Mouse (Mus musculus): Measurements from ENCODE around the gene Ifitm1. TPM values are rescaled to one million over a fixed set of nuclear protein-coding genes. Genes with fewer than 3 reads are reported as not detected.

Ifitm1 gene
- 73.9 and 89.5 TPM in 2 replicates for polyA plus RNA-seq (2012; rRNA removed)

DNA sequence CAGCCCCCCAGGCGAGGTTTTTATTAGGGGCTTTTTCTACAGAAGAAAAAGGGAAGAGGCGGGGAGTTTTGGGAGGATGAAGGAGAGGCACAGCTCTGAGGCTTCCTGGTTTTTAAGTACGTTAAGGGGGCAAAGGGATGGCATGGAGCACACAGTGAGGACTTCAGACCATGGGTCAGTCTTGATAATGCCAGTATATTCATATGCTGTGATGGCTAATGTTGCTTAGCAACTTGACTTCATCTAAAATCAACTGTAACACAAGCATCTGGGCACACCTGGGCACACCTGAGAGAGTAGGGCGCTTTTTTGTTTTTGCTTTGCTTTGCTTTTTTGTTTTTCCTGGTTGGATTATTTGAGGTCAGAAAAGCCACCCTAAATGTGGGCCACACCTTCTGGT, at the start of gene Ifitm1:
Gene Ifitm1, plus strand, starts transcription at position 301 of the 400 bp plus-strand sequence.
- DNase-seq (ENCODE audit: low read depth): no peak

GRCm38 (mm10) chr7:140919911-140920310, 47.1 kb upstream of the Ifitm1 start:
- DNase-seq (ENCODE audit: low read depth): no peak

GRCm38 (mm10) chr7:140920418-140921029, 46.5 kb upstream of the Ifitm1 start, which contains the start of gene Nlrp6:
Gene Nlrp6, plus strand, starts transcription at chr7:140920902.
- DNase-seq (ENCODE audit: low read depth): no peak

GRCm38 (mm10) chr7:140921225-140921975, 45.6 kb upstream of the Ifitm1 start:
- no peak for DNase-seq (ENCODE audit: low read depth)

DNA sequence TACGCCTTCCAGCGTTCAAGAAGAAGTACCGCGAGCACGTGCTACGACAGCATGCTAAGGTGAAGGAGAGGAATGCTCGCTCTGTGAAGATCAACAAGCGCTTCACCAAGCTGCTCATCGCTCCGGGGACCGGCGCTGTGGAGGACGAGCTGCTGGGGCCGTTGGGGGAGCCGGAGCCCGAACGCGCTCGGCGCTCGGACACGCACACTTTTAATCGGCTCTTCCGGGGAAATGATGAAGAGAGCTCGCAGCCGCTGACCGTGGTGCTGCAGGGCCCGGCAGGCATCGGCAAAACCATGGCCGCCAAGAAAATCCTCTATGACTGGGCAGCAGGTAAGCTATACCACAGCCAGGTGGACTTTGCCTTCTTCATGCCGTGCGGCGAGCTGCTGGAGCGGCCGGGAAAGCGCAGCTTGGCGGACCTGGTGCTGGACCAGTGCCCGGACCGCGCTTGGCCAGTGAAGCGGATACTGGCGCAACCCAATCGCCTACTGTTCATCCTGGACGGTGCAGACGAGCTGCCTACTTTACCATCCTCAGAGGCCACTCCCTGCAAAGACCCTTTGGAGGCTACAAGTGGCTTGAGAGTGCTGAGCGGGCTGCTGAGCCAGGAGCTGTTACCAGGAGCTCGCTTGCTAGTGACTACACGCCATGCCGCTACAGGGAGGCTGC, 44.5 kb upstream of the Ifitm1 start:
- DNase-seq (ENCODE audit: low read depth): no peak

DNA sequence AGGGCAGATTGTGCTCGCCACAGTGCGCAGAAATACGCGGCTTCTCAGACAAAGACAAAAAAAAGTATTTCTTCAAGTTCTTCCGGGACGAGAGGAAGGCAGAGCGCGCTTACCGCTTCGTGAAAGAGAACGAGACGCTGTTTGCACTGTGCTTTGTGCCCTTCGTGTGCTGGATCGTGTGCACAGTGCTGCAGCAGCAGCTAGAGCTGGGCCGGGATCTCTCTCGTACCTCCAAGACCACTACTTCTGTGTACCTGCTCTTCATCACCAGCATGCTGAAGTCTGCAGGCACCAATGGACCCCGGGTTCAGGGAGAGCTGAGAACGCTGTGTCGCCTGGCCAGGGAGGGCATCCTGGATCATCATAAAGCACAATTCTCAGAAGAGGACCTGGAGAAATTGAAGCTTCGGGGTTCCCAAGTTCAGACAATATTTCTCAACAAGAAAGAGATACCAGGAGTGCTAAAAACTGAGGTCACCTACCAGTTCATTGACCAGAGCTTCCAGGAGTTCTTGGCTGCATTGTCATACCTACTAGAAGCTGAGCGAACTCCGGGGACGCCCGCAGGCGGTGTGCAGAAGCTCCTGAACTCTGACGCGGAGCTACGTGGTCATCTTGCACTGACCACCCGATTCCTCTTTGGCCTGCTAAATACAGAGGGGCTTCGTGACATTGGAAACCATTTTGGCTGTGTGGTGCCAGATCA, 43.8 kb upstream of the Ifitm1 start:
- DNase-seq (ENCODE audit: low read depth): no peak

GRCm38 (mm10) chr7:140927181-140927580, 39.8 kb upstream of the Ifitm1 start:
- DNase-seq (ENCODE audit: low read depth): no peak

DNA sequence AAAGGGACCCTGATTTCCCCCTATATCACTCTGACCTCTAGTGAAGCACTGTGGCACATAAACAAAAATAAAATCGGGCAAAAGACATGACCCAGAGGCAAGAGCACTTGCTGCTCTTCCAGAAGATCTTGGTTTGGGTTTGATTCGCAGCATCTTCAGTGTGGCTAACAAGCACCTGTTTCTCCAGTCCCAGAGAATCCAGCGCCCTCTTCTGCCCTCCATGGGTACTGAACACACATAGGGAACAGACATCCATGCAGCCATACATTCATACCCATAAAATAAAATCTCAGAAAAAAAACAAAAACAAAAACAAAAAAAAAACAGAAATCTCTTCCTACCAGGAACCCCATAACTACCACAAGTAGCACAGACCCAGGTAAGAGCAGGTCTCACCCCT, 28.6 kb upstream of the Ifitm1 start:
- DNase-seq (ENCODE audit: low read depth): no peak

DNA sequence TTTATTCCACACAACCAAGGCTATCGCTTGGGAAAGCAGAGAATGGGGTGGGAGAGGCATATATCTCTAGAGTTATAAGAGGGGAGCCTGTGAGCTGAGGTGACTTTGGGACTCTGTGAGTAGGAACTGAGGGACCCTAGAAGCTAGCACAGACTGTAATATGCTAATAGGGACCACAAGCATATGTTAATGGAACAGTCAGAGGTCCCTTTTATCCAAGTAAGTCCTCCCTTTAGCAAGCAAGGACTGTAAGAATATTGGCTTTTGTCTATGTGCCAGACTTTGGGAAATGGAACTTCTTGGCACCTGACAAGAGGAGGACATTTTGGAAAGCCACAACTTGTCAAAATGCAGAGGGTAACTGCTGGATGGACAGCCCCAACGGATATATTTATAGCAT, 28.1 kb upstream of the Ifitm1 start:
- no peak for DNase-seq (ENCODE audit: low read depth)

- no peak for DNase-seq (ENCODE audit: low read depth)
These were observed 27.3 kb upstream of the Ifitm1 start for GRCm38 (mm10) chr7:140939669-140940171.

GRCm38 (mm10) chr7:140941222-140942051, 25.6 kb upstream of the Ifitm1 start, which contains the start of gene Pgghg:
Gene Pgghg, plus strand, starts transcription at chr7:140941391.
- peak; percentile 59 for DNase-seq (ENCODE audit: low read depth)

GRCm38 (mm10) chr7:140942341-140942740, 24.7 kb upstream of the Ifitm1 start:
- DNase-seq (ENCODE audit: low read depth): no peak

GRCm38 (mm10) chr7:140942811-140943210, 24.2 kb upstream of the Ifitm1 start:
- DNase-seq (ENCODE audit: low read depth): no peak

DNA sequence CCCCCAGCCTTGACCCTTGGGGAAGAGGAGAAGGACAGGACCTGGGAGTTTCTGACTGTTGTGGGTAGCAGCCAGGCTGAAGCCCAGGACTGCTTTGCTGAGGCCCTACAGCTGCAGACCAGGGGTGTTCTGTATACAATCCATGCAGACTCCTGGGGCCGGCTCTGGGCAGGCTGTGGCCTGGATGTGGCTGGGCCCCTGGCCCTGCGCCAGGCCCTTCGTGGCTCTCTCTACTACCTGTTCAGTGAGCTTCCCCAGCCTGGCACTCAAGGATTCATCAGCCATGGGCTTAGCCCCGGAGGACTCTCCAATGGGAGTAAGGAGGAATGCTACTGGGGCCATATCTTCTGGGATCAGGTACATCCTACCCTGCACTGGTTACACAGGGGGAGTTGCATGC, 23.7 kb upstream of the Ifitm1 start:
- no peak for DNase-seq (ENCODE audit: low read depth)

- no peak for DNase-seq (ENCODE audit: low read depth)
These were observed 22.8 kb upstream of the Ifitm1 start for GRCm38 (mm10) chr7:140944236-140944635.

DNA sequence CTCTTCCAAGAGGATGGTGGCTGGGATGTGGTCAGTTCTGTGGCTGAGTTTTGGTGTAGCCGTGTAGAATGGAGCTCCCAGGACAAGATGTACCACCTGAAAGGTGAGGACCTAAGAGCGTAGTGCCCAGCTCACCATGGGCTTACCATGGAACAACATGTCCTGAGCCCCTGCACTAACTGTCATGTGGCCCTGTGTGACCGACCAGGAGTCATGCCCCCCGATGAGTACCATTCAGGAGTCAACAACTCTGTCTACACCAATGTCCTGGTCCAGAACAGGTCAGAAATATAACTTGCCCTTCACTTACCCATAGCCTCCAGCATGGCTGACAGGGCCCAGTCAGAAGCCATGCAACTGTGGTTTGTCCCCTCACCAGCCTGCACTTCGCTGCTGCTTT, 21.8 kb upstream of the Ifitm1 start:
- no peak for DNase-seq (ENCODE audit: low read depth)

GRCm38 (mm10) chr7:140946311-140946710, 20.7 kb upstream of the Ifitm1 start:
- no peak for DNase-seq (ENCODE audit: low read depth)

DNA sequence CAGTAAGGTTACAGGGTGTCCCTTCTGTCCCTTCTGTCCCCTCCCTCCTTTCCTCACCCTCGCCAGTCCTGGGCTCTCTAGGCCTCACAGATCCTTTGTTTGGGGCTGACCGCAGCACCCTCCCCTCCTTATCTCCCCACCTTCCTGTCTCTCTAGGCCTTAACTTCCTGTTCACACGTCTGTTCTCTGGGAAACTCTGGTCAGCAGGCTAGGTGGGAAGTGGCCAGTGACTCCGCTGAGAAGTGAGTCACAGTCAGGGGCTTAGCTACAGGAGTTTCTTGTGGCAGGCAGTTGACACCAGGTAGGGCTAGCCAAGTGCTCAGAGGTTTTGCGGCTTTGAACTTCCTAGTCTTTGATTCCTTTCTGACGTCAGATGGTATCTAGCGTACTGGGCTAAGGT, 20.0 kb upstream of the Ifitm1 start:
- no peak for DNase-seq (ENCODE audit: low read depth)

DNA sequence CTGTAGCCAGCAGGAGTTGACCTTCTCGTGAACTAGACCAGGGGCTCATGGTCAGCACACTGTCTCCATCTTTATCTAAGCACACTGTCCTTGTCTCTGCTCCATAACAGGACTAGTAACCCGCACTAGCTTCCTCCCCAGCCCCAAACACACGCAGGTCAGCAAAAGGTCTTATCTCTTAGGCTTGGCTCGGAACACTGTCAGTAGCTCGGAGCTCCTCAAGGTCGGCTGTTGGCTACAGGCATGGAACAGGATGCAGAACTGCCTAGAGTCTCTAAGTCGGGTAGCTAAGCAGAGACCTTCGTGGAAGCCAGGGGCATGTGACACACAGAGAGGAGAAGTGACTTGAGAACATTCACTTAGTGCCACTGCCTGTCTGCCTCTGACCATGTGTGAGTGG, 18.9 kb upstream of the Ifitm1 start:
- DNase-seq (ENCODE audit: low read depth): no peak

- no peak for DNase-seq (ENCODE audit: low read depth)
These were observed 17.8 kb upstream of the Ifitm1 start for GRCm38 (mm10) chr7:140949255-140949654.

Data from gonadal fat pad, adult 2 months (tissue).